Mouse (Mus musculus): ENCODE measurements around the gene Klk1b24. TPM values are rescaled to one million over a fixed set of nuclear protein-coding genes. Genes with fewer than 3 reads are reported as not detected.
"Not testable (repeated sequence)": the region's sequence is repeated elsewhere in the genome, so short reads cannot be mapped to it uniquely, and the experiment has no call there.

The Klk1b24 gene
- polyA plus RNA-seq, 1 experiment from 2014 or later: not detected

DNA sequence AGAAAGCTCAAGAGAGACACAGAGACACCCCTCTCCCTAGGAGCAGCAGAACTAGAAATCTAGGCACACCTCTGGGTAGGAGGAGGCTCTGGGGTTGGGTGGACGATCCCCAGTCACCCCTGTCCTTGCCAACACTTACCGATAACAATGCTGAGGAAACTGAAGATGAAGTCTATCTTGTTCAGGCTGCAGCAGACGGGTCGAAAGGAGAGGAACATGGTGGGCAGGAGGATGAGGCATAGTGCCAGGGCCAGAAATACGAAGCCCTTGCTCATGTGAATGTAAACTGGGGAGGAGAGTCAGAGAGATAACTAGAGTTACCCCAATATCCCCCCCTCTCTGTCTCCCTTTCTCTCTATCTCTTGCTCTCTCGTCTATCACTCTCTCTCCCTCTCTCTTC is 34.3 kb downstream of the Klk1b24 start:
- DNase-seq (ENCODE audit: low spot score, missing footprints); H3K9ac ChIP-seq (ENCODE audit: low read length); H3K4me3 ChIP-seq (ENCODE audit: low read depth, low read length); H3K4me1 ChIP-seq (ENCODE audit: control insufficient read depth, insufficient read depth, low read length); H3K27ac ChIP-seq (ENCODE audit: low read depth, low read length); H3K36me3 ChIP-seq (ENCODE audit: control insufficient read depth, insufficient read depth, low read length); H3K4me2 ChIP-seq; ATAC-seq (ENCODE audit: low FRiP score); H3K9me3 ChIP-seq (ENCODE audit: control insufficient read depth, low read length); H3K27me3 ChIP-seq (ENCODE audit: control insufficient read depth, insufficient read depth, low read length): not testable (repeated sequence)
- WGBS: 86% methylated on average over 6 of the region's 6 CpGs

DNA sequence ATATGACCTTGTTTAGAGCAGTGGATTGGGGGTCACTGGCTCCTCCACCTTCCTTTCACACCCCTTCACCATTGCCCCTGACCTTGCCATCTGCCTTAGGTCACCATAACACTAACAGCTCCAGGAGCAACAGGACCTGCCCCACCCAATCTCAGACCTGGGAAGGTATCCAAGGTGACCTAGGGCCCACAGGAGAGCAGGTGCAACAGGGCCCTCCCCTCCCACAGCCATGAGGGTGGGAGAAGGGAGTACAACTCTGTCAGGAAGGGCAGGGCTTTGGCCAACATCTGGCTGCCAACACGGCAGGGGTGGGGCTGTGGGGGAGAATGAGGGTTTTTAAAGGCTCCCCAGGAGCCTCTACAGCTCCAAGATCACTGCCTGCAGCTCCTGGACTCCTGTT is 37.0 kb downstream of the Klk1b24 start, which contains the start of gene Klk1:
Gene Klk1 (plus strand): TSS at position 285 of the 400 bp plus-strand sequence.
- Histone ChIP-seq H3K9ac (ENCODE audit: low read length) (no peak within 1 kb of the TSS), H3K9me3 (ENCODE audit: control insufficient read depth, low read length) (no peaks in the 10 kb centered on the region), H3K4me3 (ENCODE audit: low read depth, low read length) (no peak within 1 kb of the TSS), H3K36me3 (ENCODE audit: control insufficient read depth, insufficient read depth, low read length) (no peaks in the 10 kb centered on the region), H3K4me1 (ENCODE audit: control insufficient read depth, insufficient read depth, low read length) (no peaks in the 10 kb centered on the region), H3K27me3 (ENCODE audit: control insufficient read depth, insufficient read depth, low read length) (no peaks in the 10 kb centered on the region), H3K27ac (ENCODE audit: low read depth, low read length) (no peak within 1 kb of the TSS), H3K4me2 (no peak within 1 kb of the TSS)
- ATAC-seq (ENCODE audit: low FRiP score): no peak
- no peak for DNase-seq (ENCODE audit: low spot score, missing footprints)
- 50% methylated on average over 1 of the region's 1 CpGs for WGBS

DNA sequence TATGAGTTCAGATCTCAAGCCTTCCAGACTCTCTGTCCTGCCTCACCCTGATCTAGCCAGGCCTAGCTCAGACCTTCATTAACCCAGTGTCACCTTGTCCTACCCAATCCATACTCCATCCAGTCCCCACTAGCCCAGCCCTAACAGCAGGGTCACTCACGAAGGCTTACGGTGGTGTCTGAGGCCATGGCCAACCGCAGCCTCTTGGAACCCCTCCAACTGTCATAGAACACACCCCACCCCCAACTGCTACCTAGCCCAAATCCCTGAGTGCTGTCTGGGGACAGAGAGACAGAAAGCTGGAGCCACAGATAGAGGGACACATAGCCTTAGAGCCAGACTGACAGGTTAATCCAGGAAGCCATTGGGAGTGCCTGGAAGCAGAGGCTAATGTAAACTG is 47.9 kb downstream of the Klk1b24 start, which contains the start of gene Gm36864:
Gene Gm36864 (plus strand): TSS at position 269 of the 400 bp plus-strand sequence.
- no peaks in the 10 kb centered on the region for H3K36me3 ChIP-seq (ENCODE audit: control insufficient read depth, insufficient read depth, low read length)
- no peak within 1 kb of the TSS for H3K4me3 ChIP-seq (ENCODE audit: low read depth, low read length)
- no peaks in the 10 kb centered on the region for H3K4me1 ChIP-seq (ENCODE audit: control insufficient read depth, insufficient read depth, low read length)
- H3K9me3 ChIP-seq (ENCODE audit: control insufficient read depth, low read length): no peaks in the 10 kb centered on the region
- no peak within 1 kb of the TSS for H3K9ac ChIP-seq (ENCODE audit: low read length)
- H3K4me2 ChIP-seq: no peak within 1 kb of the TSS
- 94% methylated on average over 3 of the region's 3 CpGs for whole genome bisulfite sequencing
- ATAC-seq (ENCODE audit: low FRiP score) (no peak), DNase-seq (ENCODE audit: low spot score, missing footprints) (peak; percentile 72)
- no peak within 1 kb of the TSS for H3K27ac ChIP-seq (ENCODE audit: low read depth, low read length)
- H3K27me3 ChIP-seq (ENCODE audit: control insufficient read depth, insufficient read depth, low read length): no peaks in the 10 kb centered on the region

DNA sequence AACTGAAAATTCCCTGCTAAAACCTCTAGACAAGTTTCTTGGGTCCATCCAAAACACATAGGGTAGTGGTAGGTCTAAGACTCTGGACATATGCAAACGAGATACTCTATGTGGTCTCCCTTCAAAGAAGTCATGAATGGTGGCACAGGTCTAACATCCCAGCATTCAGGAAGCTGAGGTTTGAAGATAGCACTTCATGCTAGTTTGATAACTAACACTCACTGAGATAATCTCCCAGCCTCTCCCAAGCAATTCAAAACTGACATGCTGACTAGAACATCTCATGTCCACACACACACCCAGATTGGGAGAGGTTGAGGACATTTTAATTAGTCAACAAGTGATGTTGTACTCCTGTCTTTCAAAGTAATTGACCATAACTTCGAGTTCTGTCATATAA is 51.9 kb downstream of the Klk1b24 start:
- no peaks in the 10 kb centered on the region for H3K36me3 ChIP-seq (ENCODE audit: control insufficient read depth, insufficient read depth, low read length)
- H3K4me2 ChIP-seq: no peak overlapping the region
- ATAC-seq (ENCODE audit: low FRiP score) (no peak), DNase-seq (ENCODE audit: low spot score, missing footprints) (no peak)
- H3K27me3 ChIP-seq (ENCODE audit: control insufficient read depth, insufficient read depth, low read length): no peaks in the 10 kb centered on the region
- no peaks in the 10 kb centered on the region for H3K9me3 ChIP-seq (ENCODE audit: control insufficient read depth, low read length)
- H3K9ac ChIP-seq (ENCODE audit: low read length): no peak overlapping the region
- H3K4me1 ChIP-seq (ENCODE audit: control insufficient read depth, insufficient read depth, low read length): no peaks in the 10 kb centered on the region
- 64% methylated on average over 2 of the region's 2 CpGs for WGBS
- no peak overlapping the region for H3K4me3 ChIP-seq (ENCODE audit: low read depth, low read length)
- no peak overlapping the region for H3K27ac ChIP-seq (ENCODE audit: low read depth, low read length)

DNA sequence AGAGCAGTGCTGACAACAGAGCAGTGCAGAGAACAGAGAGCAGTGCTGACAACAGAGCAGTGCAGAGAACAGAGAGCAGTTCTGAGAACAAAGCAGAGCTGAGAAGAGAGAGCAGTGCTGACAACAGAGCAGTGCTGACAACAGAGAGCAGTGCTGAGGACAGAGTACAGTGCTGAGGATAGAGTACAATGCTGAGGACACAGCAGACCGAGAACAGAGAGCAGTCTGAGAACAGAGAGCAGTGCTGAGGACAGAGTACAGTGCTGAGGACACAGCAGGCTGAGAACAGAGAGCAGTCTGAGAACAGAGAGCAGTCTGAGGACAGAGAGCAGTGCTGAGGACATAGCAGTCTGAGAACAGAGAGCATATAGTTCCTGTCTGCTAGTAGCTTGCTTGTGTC is 52.7 kb downstream of the Klk1b24 start:
- peaks cover 4% of the 10 kb centered on the region; the same call in 1 of the 2 replicates for H3K4me1 ChIP-seq (ENCODE audit: control insufficient read depth, insufficient read depth, low read length)
- ATAC-seq (ENCODE audit: low FRiP score): no peak
- 63% methylated on average over 1 of the region's 1 CpGs for WGBS
- H3K4me2 ChIP-seq: no peak overlapping the region
- DNase-seq (ENCODE audit: low spot score, missing footprints): no peak
- H3K27me3 ChIP-seq (ENCODE audit: control insufficient read depth, insufficient read depth, low read length): no peaks in the 10 kb centered on the region
- H3K27ac ChIP-seq (ENCODE audit: low read depth, low read length): no peak overlapping the region
- no peak overlapping the region for H3K9ac ChIP-seq (ENCODE audit: low read length)
- no peaks in the 10 kb centered on the region for H3K9me3 ChIP-seq (ENCODE audit: control insufficient read depth, low read length)
- no peaks in the 10 kb centered on the region for H3K36me3 ChIP-seq (ENCODE audit: control insufficient read depth, insufficient read depth, low read length)
- no peak overlapping the region for H3K4me3 ChIP-seq (ENCODE audit: low read depth, low read length)

DNA sequence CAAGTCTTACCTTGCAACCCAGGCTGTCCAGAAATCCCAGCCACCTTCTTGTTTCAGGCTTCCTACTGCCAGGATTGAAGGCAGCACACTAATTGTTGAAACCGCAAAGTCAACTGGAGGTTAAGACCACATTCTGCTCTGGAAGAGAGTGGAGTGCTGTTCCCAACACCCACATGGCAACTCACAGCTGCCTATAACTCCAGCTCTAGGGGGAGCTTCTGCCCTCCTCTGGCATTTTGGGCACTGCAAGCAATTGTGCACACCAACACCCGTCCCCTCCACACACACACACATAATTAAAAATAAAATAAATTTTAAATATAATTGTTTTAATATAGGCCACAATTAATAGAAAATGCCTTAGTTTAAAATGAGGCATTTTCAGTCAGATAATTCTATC is 53.1 kb downstream of the Klk1b24 start:
- Histone ChIP-seq H3K9ac (ENCODE audit: low read length) (no peak overlapping the region), H3K36me3 (ENCODE audit: control insufficient read depth, insufficient read depth, low read length) (no peaks in the 10 kb centered on the region), H3K27me3 (ENCODE audit: control insufficient read depth, insufficient read depth, low read length) (no peaks in the 10 kb centered on the region), H3K4me2 (no peak overlapping the region), H3K4me3 (ENCODE audit: low read depth, low read length) (no peak overlapping the region), H3K4me1 (ENCODE audit: control insufficient read depth, insufficient read depth, low read length) (peaks cover 4% of the 10 kb centered on the region; the same call in 1 of the 2 replicates), H3K27ac (ENCODE audit: low read depth, low read length) (no peak overlapping the region), H3K9me3 (ENCODE audit: control insufficient read depth, low read length) (no peaks in the 10 kb centered on the region)
- DNase-seq (ENCODE audit: low spot score, missing footprints) (peak; percentile 4), ATAC-seq (ENCODE audit: low FRiP score) (no peak)
- 68% methylated on average over 2 of the region's 2 CpGs for WGBS

Other genes with a start within 250 kb of the Klk1b24 start
- not detected in 2 replicates for gene Klk1b8, start 237.6 kb upstream of the Klk1b24 start, polyA plus RNA-seq (2014; fragmentation: Nextera tagmentation; extraction: Ambion mirVana)
- not detected in 2 replicates for gene Klk1b1, start 221.5 kb upstream of the Klk1b24 start, polyA plus RNA-seq (2014; fragmentation: Nextera tagmentation; extraction: Ambion mirVana)
- gene Klk1b9, start 212.2 kb upstream of the Klk1b24 start, polyA plus RNA-seq (2014; fragmentation: Nextera tagmentation; extraction: Ambion mirVana): not detected in 2 replicates
- gene Klk1b11, start 192.4 kb upstream of the Klk1b24 start, polyA plus RNA-seq (2014; fragmentation: Nextera tagmentation; extraction: Ambion mirVana): not detected in 2 replicates
- not detected in 2 replicates for gene Klk1b26, start 176.1 kb upstream of the Klk1b24 start, polyA plus RNA-seq (2014; fragmentation: Nextera tagmentation; extraction: Ambion mirVana)
- gene Klk1b27, start 135.9 kb upstream of the Klk1b24 start, polyA plus RNA-seq (2014; fragmentation: Nextera tagmentation; extraction: Ambion mirVana): not detected in 2 replicates
- not detected in 2 replicates for gene Klk1b21, start 85.9 kb upstream of the Klk1b24 start, polyA plus RNA-seq (2014; fragmentation: Nextera tagmentation; extraction: Ambion mirVana)
- gene Klk1b22, start 75.6 kb upstream of the Klk1b24 start, polyA plus RNA-seq (2014; fragmentation: Nextera tagmentation; extraction: Ambion mirVana): not detected in 2 replicates
- not detected in 2 replicates for gene Klk1b16, start 51.5 kb upstream of the Klk1b24 start, polyA plus RNA-seq (2014; fragmentation: Nextera tagmentation; extraction: Ambion mirVana)
- not detected in 2 replicates for gene Klk1b3, start 10.0 kb downstream of the Klk1b24 start, polyA plus RNA-seq (2014; fragmentation: Nextera tagmentation; extraction: Ambion mirVana)
- not detected in 2 replicates for gene Klk1b4, start 19.2 kb downstream of the Klk1b24 start, polyA plus RNA-seq (2014; fragmentation: Nextera tagmentation; extraction: Ambion mirVana)
- not detected in 2 replicates for gene Klk1b5, start 27.7 kb downstream of the Klk1b24 start, polyA plus RNA-seq (2014; fragmentation: Nextera tagmentation; extraction: Ambion mirVana)
- not detected in 2 replicates for gene Klk1, start 37.1 kb downstream of the Klk1b24 start, polyA plus RNA-seq (2014; fragmentation: Nextera tagmentation; extraction: Ambion mirVana)
- not detected in 2 replicates for gene Gm36864, start 47.9 kb downstream of the Klk1b24 start, polyA plus RNA-seq (2014; fragmentation: Nextera tagmentation; extraction: Ambion mirVana)
- gene 1700028J19Rik, start 58.5 kb downstream of the Klk1b24 start, polyA plus RNA-seq (2014; fragmentation: Nextera tagmentation; extraction: Ambion mirVana): 1.1 and 1.4 TPM in 2 replicates
- 104 and 117 TPM in 2 replicates for gene 2410002F23Rik, start 58.5 kb downstream of the Klk1b24 start, polyA plus RNA-seq (2014; fragmentation: Nextera tagmentation; extraction: Ambion mirVana)
- gene Acp4, start 69.1 kb downstream of the Klk1b24 start, polyA plus RNA-seq (2014; fragmentation: Nextera tagmentation; extraction: Ambion mirVana): not detected in 2 replicates
- gene Gm15517, start 73.2 kb downstream of the Klk1b24 start, polyA plus RNA-seq (2014; fragmentation: Nextera tagmentation; extraction: Ambion mirVana): not detected in 2 replicates
- gene Clec11a, start 118.7 kb downstream of the Klk1b24 start, polyA plus RNA-seq (2014; fragmentation: Nextera tagmentation; extraction: Ambion mirVana): 2.2 and 3.4 TPM in 2 replicates
- gene Shank1, start 122.0 kb downstream of the Klk1b24 start, polyA plus RNA-seq (2014; fragmentation: Nextera tagmentation; extraction: Ambion mirVana): 3.4 TPM in 2 replicates
- 1.5 and 2.1 TPM in 2 replicates for gene Syt3, start 195.9 kb downstream of the Klk1b24 start, polyA plus RNA-seq (2014; fragmentation: Nextera tagmentation; extraction: Ambion mirVana)
- 0.31 and 1.1 TPM in 2 replicates for gene 1700008O03Rik, start 197.6 kb downstream of the Klk1b24 start, polyA plus RNA-seq (2014; fragmentation: Nextera tagmentation; extraction: Ambion mirVana)
- 9.2 and 10.3 TPM in 2 replicates for gene Lrrc4b, start 240.8 kb downstream of the Klk1b24 start, polyA plus RNA-seq (2014; fragmentation: Nextera tagmentation; extraction: Ambion mirVana)